Mouse (Mus musculus): ENCODE measurements around the gene Plxdc2. TPM values are rescaled to one million over a fixed set of nuclear protein-coding genes. Genes with fewer than 3 reads are reported as not detected.
A peak's percentile ranks its signal among the peaks of the same experiment; 100 is the strongest.

The Plxdc2 gene
- polyA plus RNA-seq, 1 experiment = 20.6 TPM

GRCm38 (mm10) chr2:16406508-16406907 lies 50.4 kb downstream of the Plxdc2 start:
- no peak for DNase-seq (ENCODE audit: extremely low spot score in 1 of 2, low spot score in 1 of 2)

DNA sequence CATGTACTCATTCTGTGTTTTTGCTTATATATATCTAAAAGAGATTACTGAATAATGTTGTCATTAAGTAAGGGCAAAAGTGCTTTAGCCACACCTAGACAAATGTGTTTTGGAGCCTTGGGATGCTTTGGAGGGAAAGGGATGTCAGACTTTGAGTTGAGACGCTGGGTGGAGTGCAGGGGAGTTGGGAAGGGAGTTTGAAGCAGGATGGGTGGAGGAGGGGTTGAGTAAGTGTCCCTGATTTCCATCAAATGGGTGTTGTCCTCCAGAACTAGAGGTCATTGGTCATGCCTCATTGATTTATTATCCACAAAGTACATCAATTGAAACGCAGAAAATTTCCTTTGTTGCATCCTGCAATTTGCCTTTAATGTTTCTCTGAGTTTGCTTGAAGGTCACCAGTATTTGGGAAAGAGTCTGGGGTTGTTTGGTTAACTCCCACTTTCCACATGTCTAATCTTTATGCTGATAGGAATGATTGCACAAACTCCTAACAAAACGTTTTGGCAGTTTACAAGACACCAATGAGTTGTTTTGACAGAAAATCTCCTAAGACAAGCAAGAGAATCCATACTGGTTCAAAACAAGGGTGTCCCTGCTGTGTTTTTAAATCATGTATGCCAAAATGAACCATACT lies 58.4 kb downstream of the Plxdc2 start:
- DNase-seq (ENCODE audit: extremely low spot score in 1 of 2, low spot score in 1 of 2) = no peak

- no peak for DNase-seq (ENCODE audit: extremely low spot score in 1 of 2, low spot score in 1 of 2)
These were observed 82.9 kb downstream of the Plxdc2 start for GRCm38 (mm10) chr2:16439030-16439429.

DNA sequence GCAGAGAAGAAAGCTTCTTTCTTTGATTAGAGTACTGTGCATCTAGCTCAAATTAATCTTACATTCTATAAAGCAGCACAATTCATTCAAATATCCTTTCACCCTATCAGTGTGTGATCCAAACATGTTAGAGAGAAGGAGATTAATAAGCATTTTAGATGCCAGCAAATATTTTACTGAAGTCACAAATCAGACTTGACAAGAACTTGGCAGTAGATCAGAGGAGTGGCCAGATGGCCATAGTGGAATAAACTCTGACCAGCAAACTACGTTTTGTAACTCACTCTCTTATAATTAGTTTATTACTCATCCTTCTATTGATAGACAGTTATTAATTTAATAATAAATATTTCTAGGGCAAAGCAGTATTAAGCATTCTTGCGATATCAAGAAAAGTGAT lies 86.5 kb downstream of the Plxdc2 start:
- no peak for DNase-seq (ENCODE audit: extremely low spot score in 1 of 2, low spot score in 1 of 2)

DNA sequence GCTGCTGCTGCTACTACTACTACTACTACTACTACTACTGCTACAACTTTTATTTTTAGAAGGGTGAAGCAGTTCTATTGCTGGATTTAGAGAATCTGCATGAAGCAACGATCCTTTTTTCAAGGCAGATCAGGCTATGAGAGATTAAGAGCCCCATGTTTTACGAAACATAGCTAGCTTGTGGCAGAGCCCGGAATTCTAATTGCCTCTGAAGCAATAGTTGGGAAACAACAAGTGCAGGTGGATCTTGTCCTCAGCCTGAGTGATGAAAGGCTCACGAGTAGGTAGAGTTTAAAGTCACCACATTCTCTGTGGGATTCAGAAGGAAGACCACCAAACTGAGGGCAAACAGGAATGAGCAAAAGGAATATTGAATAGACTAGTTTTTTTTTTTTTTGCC lies 91.8 kb downstream of the Plxdc2 start:
- no peak for DNase-seq (ENCODE audit: extremely low spot score in 1 of 2, low spot score in 1 of 2)

GRCm38 (mm10) chr2:16450838-16451665 lies 94.9 kb downstream of the Plxdc2 start:
- DNase-seq (ENCODE audit: extremely low spot score in 1 of 2, low spot score in 1 of 2) = no peak

- DNase-seq (ENCODE audit: extremely low spot score in 1 of 2, low spot score in 1 of 2) = no peak
These were observed 95.5 kb downstream of the Plxdc2 start for GRCm38 (mm10) chr2:16451666-16452009.

- DNase-seq (ENCODE audit: extremely low spot score in 1 of 2, low spot score in 1 of 2) = no peak
These were observed 96.0 kb downstream of the Plxdc2 start for GRCm38 (mm10) chr2:16452080-16452479.

- DNase-seq (ENCODE audit: extremely low spot score in 1 of 2, low spot score in 1 of 2) = no peak
These were observed 100.2 kb downstream of the Plxdc2 start for GRCm38 (mm10) chr2:16456264-16456780.

DNA sequence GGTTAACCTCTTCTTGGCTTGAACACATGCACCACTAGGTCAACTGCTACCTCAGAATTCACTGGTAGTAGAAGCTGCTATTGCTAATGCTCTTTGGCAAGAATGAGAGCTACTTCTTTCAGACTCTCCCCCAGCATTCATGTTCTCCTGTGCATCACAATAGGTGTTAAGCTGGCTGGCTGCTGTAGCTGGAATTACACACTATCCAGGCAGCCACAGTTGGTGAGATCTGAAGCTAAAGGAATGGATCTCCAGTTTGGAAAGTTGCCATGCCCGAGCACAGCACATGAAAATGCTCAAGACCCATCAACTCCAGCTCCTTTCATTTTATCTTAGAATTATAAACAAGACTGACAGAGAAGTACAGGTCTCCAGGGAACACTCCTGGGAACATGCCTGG lies 103.4 kb downstream of the Plxdc2 start:
- no peak for DNase-seq (ENCODE audit: extremely low spot score in 1 of 2, low spot score in 1 of 2)

- DNase-seq (ENCODE audit: extremely low spot score in 1 of 2, low spot score in 1 of 2) = no peak
These were observed 114.0 kb downstream of the Plxdc2 start for GRCm38 (mm10) chr2:16470099-16470498.

GRCm38 (mm10) chr2:16483943-16484342 lies 127.8 kb downstream of the Plxdc2 start:
- peak in 1 of 2 experiments; percentile 8 for DNase-seq (ENCODE audit: extremely low spot score in 1 of 2, low spot score in 1 of 2)

GRCm38 (mm10) chr2:16485970-16486369 lies 129.9 kb downstream of the Plxdc2 start:
- no peak for DNase-seq (ENCODE audit: extremely low spot score in 1 of 2, low spot score in 1 of 2)

DNA sequence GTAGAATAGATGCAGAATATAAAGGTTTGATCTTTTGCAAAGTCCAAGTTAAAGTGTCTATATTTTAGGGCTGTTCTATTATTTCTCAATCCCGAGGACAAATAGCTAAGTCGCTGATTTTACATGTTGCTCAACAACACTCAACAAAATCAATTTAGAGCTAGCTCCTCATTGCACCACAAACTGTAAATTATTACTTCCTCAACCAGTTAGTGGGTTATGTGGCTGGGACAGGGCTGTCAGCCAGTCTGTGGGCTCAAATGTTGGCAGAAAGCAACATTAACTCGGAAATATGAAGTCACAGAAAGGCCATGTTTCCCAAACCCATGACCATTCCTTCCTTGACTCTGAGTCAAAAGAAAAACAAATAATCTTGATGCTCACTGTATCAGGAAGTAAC lies 135.1 kb downstream of the Plxdc2 start:
- DNase-seq (ENCODE audit: extremely low spot score in 1 of 2, low spot score in 1 of 2) = no peak

GRCm38 (mm10) chr2:16502843-16503242 lies 146.7 kb downstream of the Plxdc2 start:
- DNase-seq (ENCODE audit: extremely low spot score in 1 of 2, low spot score in 1 of 2) = no peak

- peak in 1 of 2 experiments; percentile 27 for DNase-seq (ENCODE audit: extremely low spot score in 1 of 2, low spot score in 1 of 2)
These were observed 151.6 kb downstream of the Plxdc2 start for GRCm38 (mm10) chr2:16507540-16508230.

GRCm38 (mm10) chr2:16518148-16518547 lies 162.0 kb downstream of the Plxdc2 start:
- no peak for DNase-seq (ENCODE audit: extremely low spot score in 1 of 2, low spot score in 1 of 2)

- DNase-seq (ENCODE audit: extremely low spot score in 1 of 2, low spot score in 1 of 2) = no peak
These were observed 167.3 kb downstream of the Plxdc2 start for GRCm38 (mm10) chr2:16523427-16523826.

- DNase-seq (ENCODE audit: extremely low spot score in 1 of 2, low spot score in 1 of 2) = no peak
These were observed 176.1 kb downstream of the Plxdc2 start for GRCm38 (mm10) chr2:16532244-16532643.

DNA sequence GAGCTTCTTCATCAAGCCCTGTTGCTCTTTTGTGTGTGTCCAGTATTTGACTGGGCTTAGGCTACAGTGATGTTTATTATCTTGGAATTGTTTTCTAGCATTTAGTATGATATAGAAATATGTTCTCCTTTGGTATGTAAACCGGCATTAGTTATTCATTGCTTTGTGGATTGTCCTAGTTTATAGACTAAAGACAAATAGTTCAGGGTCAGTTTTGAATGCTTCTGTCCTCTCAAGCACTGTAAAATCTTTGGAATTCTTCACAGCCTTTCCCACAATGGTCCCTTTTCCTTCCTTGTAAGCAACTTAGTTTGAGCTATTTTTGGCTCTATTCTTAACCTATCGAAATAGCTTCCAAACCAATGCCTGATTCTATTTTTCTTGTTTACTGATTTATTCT lies 178.5 kb downstream of the Plxdc2 start:
- no peak for DNase-seq (ENCODE audit: extremely low spot score in 1 of 2, low spot score in 1 of 2)

DNA sequence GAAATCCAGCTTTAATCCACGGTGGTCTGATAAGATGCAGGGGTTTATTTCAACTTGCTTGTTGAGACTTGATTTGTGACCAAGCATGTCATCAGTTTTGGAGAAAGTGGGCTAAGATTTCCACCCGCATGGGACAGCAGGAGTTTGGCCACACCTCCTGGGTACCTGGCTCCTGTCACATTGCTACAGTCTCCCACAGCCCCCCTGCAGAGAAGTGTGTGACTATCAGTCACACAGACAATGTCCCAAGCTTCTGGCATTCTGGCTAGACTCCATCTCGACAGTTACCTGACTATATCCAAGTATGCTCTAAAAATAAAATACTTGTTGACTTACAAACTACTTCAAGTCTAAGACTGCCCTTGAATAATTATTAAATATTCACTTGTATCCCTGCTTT lies 185.1 kb downstream of the Plxdc2 start:
- DNase-seq (ENCODE audit: extremely low spot score in 1 of 2, low spot score in 1 of 2) = no peak
